In genomic region chr9:108579344-108579690, GRCm38 (mm10) we compare ENCODE assay signal across 8 mouse cellular contexts. TPM values are rescaled to one million over a fixed set of nuclear protein-coding genes. Genes with fewer than 3 reads are reported as not detected.
DNase-seq lines count a peak whose midpoint lies in the region; ATAC-seq and TF ChIP-seq lines count a peak whose summit lies in the region.

No protein-coding gene starts in this region.

- ATAC-seq in heart, postnatal 0 days (ENCODE audit: insufficient read depth, low read depth): no peak
- ATAC-seq in midbrain, embryonic 12.5 days (ENCODE audit: low FRiP score, low read depth): no peak
- no peak for ATAC-seq in frontal cortex, adult (ENCODE audit: low TSS enrichment)

- peak overlapping the region; percentile 87 for H3K9ac ChIP-seq in heart, postnatal 0 days (replicated peaks; ENCODE audit: low read depth, low read length)
- peak overlapping the region; percentile 94 for H3K9ac ChIP-seq in midbrain, embryonic 12.5 days (replicated peaks)

- peak overlapping the region; percentile 92 for H3K4me2 ChIP-seq in heart, postnatal 0 days (ENCODE audit: low read depth, low read length)
- H3K4me2 ChIP-seq in midbrain, embryonic 12.5 days (replicated peaks): peak overlapping the region; percentile 89

- WGBS in heart, postnatal 0 days: 48% methylated on average over 5 of the region's 5 CpGs
- WGBS in hindbrain, embryonic 10.5 days: 72% methylated on average over 5 of the region's 5 CpGs
- 54% methylated on average over 5 of the region's 5 CpGs for WGBS in midbrain, embryonic 12.5 days

- TF ChIP-seq EP300 in heart, postnatal 0 days (IDR thresholded peaks at IDR 0.05; ENCODE audit: low read depth): no peak

- H3K27ac ChIP-seq in heart, postnatal 0 days (ENCODE audit: low read depth): peak overlapping the region; percentile 84
- peak overlapping the region; percentile 95 for H3K27ac ChIP-seq in hindbrain, embryonic 10.5 days
- H3K27ac ChIP-seq in midbrain, embryonic 12.5 days (replicated peaks): peak overlapping the region; percentile 97

- TF ChIP-seq CTCF in heart, postnatal 0 days (IDR thresholded peaks at IDR 0.05; ENCODE audit: low read depth): no peak

- no peaks in the 10 kb centered on the region for H3K9me3 ChIP-seq in heart, postnatal 0 days (replicated peaks; ENCODE audit: control insufficient read depth, low read length)
- no peaks in the 10 kb centered on the region for H3K9me3 ChIP-seq in hindbrain, embryonic 10.5 days
- H3K9me3 ChIP-seq in midbrain, embryonic 12.5 days: no peaks in the 10 kb centered on the region

- intact Hi-C loops in heart, postnatal 36 days (cut with DNase I): no loop called here

- DNase-seq in heart, postnatal 0 days (ENCODE audit: low spot score): no peak
- no peak for DNase-seq in heart, postnatal 36 days
- DNase-seq in adrenal gland, adult 8-10 months: peak; percentile 60
- no peak for DNase-seq in hindbrain, embryonic 10.5 days (ENCODE audit: low spot score)
- DNase-seq in urinary bladder, postnatal 4 days (ENCODE audit: low spot score in 2 of 2): no peak
- DNase-seq in cerebellum, adult 8-10 months: no peak

- peaks cover 22% of the 10 kb centered on the region for H3K4me1 ChIP-seq in heart, postnatal 0 days (ENCODE audit: control insufficient read depth, insufficient read depth)
- H3K4me1 ChIP-seq in hindbrain, embryonic 10.5 days (replicated peaks): peaks cover 54% of the 10 kb centered on the region
- peaks cover 47% of the 10 kb centered on the region for H3K4me1 ChIP-seq in midbrain, embryonic 12.5 days

- peaks cover 18% of the 10 kb centered on the region for H3K36me3 ChIP-seq in heart, postnatal 0 days (replicated peaks; ENCODE audit: control insufficient read depth, insufficient read depth, low read length)
- peaks cover 44% of the 10 kb centered on the region for H3K36me3 ChIP-seq in hindbrain, embryonic 10.5 days
- peaks cover 39% of the 10 kb centered on the region for H3K36me3 ChIP-seq in midbrain, embryonic 12.5 days

- H3K4me3 ChIP-seq in heart, postnatal 0 days (ENCODE audit: low read depth, low read length): no peak overlapping the region
- peak overlapping the region; percentile 89 for H3K4me3 ChIP-seq in hindbrain, embryonic 10.5 days
- peak overlapping the region; percentile 83 for H3K4me3 ChIP-seq in midbrain, embryonic 12.5 days

- H3K27me3 ChIP-seq in heart, postnatal 0 days (ENCODE audit: control insufficient read depth, insufficient read depth, low read length): no peaks in the 10 kb centered on the region
- peaks cover 50% of the 10 kb centered on the region for H3K27me3 ChIP-seq in hindbrain, embryonic 10.5 days (ENCODE audit: insufficient read depth, poor library complexity, severe bottlenecking)
- H3K27me3 ChIP-seq in midbrain, embryonic 12.5 days: peaks cover 32% of the 10 kb centered on the region

RNA-seq across cellular contexts. Expression of gene Wdr6, which starts 0.8 kb away (rescaled TPM):
- 44.9 and 53.2 TPM in 2 replicates for total RNA-seq in heart, postnatal 0 days (2014; rRNA removed; ENCODE audit: low replicate concordance)
- polyA plus RNA-seq in heart, postnatal 0 days (2015; fragmentation: Nextera tagmentation; extraction: Ambion mirVana): 21.1 and 25.1 TPM in 2 replicates
- total RNA-seq in heart, postnatal 36 days (2021): 10 to 100 TPM; 12.1 to 19.5 TPM
- total RNA-seq in adrenal gland, adult 8-10 months (2022): 100 to 1,000 TPM; 115 to 182 (median 165) TPM
- 166 and 233 TPM in 2 replicates for polyA plus RNA-seq in hindbrain, embryonic 10.5 days (2016; fragmentation: Nextera tagmentation; extraction: Ambion mirVana)
- 288 and 293 TPM in 2 replicates for polyA plus RNA-seq in midbrain, embryonic 12.5 days (2016; fragmentation: Nextera tagmentation; extraction: Ambion mirVana)

RNA-seq across cellular contexts. Expression of gene Dalrd3, which starts 9.6 kb away (rescaled TPM):
- 54.0 and 71.1 TPM in 2 replicates for total RNA-seq in heart, postnatal 0 days (2014; rRNA removed; ENCODE audit: low replicate concordance)
- polyA plus RNA-seq in heart, postnatal 0 days (2015; fragmentation: Nextera tagmentation; extraction: Ambion mirVana): 38.3 and 39.6 TPM in 2 replicates
- total RNA-seq in heart, postnatal 36 days (2021): 10 to 100 TPM; 21.2 to 24.3 TPM
- total RNA-seq in adrenal gland, adult 8-10 months (2022): 10 to 100 TPM; 72.5 to 99.3 (median 83.0) TPM
- polyA plus RNA-seq in hindbrain, embryonic 10.5 days (2016; fragmentation: Nextera tagmentation; extraction: Ambion mirVana): 169 and 222 TPM in 2 replicates
- 251 and 260 TPM in 2 replicates for polyA plus RNA-seq in midbrain, embryonic 12.5 days (2016; fragmentation: Nextera tagmentation; extraction: Ambion mirVana)

RNA-seq across cellular contexts. Expression of gene Ndufaf3, which starts 12.1 kb away (rescaled TPM):
- 41.3 and 84.4 TPM in 2 replicates for total RNA-seq in heart, postnatal 0 days (2014; rRNA removed; ENCODE audit: low replicate concordance)
- 82.6 and 86.1 TPM in 2 replicates for polyA plus RNA-seq in heart, postnatal 0 days (2015; fragmentation: Nextera tagmentation; extraction: Ambion mirVana)
- total RNA-seq in heart, postnatal 36 days (2021): 10 to 100 TPM; 69.2 to 76.5 TPM
- total RNA-seq in adrenal gland, adult 8-10 months (2022): 10 to 100 TPM; 60.1 to 76.1 (median 70.8) TPM
- 57.0 and 69.3 TPM in 2 replicates for polyA plus RNA-seq in hindbrain, embryonic 10.5 days (2016; fragmentation: Nextera tagmentation; extraction: Ambion mirVana)
- 56.9 and 58.8 TPM in 2 replicates for polyA plus RNA-seq in midbrain, embryonic 12.5 days (2016; fragmentation: Nextera tagmentation; extraction: Ambion mirVana)

RNA-seq across cellular contexts. Expression of gene P4htm, which starts 18.1 kb away (rescaled TPM):
- total RNA-seq in heart, postnatal 0 days (2014; rRNA removed; ENCODE audit: low replicate concordance): 18.7 and 37.8 TPM in 2 replicates
- polyA plus RNA-seq in heart, postnatal 0 days (2015; fragmentation: Nextera tagmentation; extraction: Ambion mirVana): 16.6 and 17.7 TPM in 2 replicates
- total RNA-seq in heart, postnatal 36 days (2021): 10 to 100 TPM; 13.9 to 16.9 TPM
- total RNA-seq in adrenal gland, adult 8-10 months (2022): 10 to 100 TPM in 3 of 4 experiments, 1 to 10 TPM in 1; 7.4 to 14.7 (median 11.6) TPM
- 7.3 and 12.2 TPM in 2 replicates for polyA plus RNA-seq in hindbrain, embryonic 10.5 days (2016; fragmentation: Nextera tagmentation; extraction: Ambion mirVana)
- polyA plus RNA-seq in midbrain, embryonic 12.5 days (2016; fragmentation: Nextera tagmentation; extraction: Ambion mirVana): 14.7 and 16.4 TPM in 2 replicates

RNA-seq across cellular contexts. Expression of gene Impdh2, which starts 19.2 kb away (rescaled TPM):
- 69.2 and 87.5 TPM in 2 replicates for total RNA-seq in heart, postnatal 0 days (2014; rRNA removed; ENCODE audit: low replicate concordance)
- polyA plus RNA-seq in heart, postnatal 0 days (2015; fragmentation: Nextera tagmentation; extraction: Ambion mirVana): 52.6 and 54.7 TPM in 2 replicates
- 10 to 100 TPM; 48.7 to 52.2 TPM for total RNA-seq in heart, postnatal 36 days (2021)
- 10 to 100 TPM; 59.9 to 88.8 (median 73.5) TPM for total RNA-seq in adrenal gland, adult 8-10 months (2022)
- 185 and 214 TPM in 2 replicates for polyA plus RNA-seq in hindbrain, embryonic 10.5 days (2016; fragmentation: Nextera tagmentation; extraction: Ambion mirVana)
- polyA plus RNA-seq in midbrain, embryonic 12.5 days (2016; fragmentation: Nextera tagmentation; extraction: Ambion mirVana): 133 and 143 TPM in 2 replicates
